Comparison of ENCODE assay signal across 8 mouse cellular contexts in the genomic region with DNA sequence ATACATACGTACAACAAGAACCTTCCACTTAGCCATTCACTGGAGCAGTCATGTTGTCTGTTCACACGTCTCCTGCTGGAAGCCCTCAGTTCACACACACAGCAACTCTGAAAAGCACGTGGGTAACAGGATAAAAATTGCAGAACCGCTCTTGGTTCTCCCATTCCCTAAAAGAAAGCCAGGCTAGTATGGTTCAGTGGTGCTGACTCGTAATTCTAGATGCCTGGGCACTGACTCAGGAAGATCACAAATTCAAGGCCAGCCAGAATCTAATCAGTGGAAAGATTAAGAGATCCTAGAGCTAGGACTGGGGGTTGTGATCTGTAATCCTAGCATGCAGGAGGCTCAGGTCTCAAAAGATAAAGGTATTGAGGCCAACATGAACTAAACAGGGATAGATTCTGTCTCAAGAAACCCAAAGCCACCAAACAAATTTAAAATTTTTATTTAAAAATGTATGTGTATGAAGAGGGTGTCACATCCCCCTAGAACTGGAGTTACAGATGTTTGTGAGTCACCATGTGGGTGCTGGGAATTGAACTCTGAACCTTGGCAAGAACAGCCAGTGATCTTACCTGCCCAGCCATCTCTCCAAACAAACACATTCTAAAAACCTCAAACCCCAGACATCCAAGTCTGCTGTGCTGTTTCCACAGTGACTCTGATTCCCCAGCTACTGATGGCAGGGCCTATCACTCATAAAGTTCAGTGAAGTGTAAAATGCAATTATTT. TPM values are rescaled to one million over a fixed set of nuclear protein-coding genes. Genes with fewer than 3 reads are reported as not detected.
DNase-seq lines count a peak whose midpoint lies in the region; ATAC-seq and TF ChIP-seq lines count a peak whose summit lies in the region.

A gene (minus strand): TSS at position 149 of the 732 bp plus-strand sequence.

- H3K79me2 ChIP-seq in liver, adult 2 months (ENCODE audit: control insufficient read depth, insufficient read depth, low read length) = no peaks in the 10 kb centered on the region

- DNase-seq in liver, adult 2 months (ENCODE audit: extremely low read depth, low read depth, low spot score) = peak; percentile 92
- no peak for DNase-seq in liver
- peak; percentile 63 for DNase-seq in adrenal gland, adult 2 months
- no peak for DNase-seq in gastrocnemius, postnatal 14 days
- no peak for DNase-seq in retina, postnatal 1 day
- no peak for DNase-seq in kidney, adult 9 months

- H3K36me3 ChIP-seq in liver, adult 2 months (ENCODE audit: control insufficient read depth, insufficient read depth, low read length) = no peaks in the 10 kb centered on the region
- no peaks in the 10 kb centered on the region for H3K36me3 ChIP-seq in liver, embryonic 16.5 days (ENCODE audit: control insufficient read depth, insufficient read depth)
- no peaks in the 10 kb centered on the region for H3K36me3 ChIP-seq in forebrain, embryonic 16.5 days (ENCODE audit: control insufficient read depth, insufficient read depth)

- TF ChIP-seq CTCF in liver, adult 2 months (IDR thresholded peaks at IDR 0.05; ENCODE audit: low read depth, low read length) = no peak

- H3K4me3 ChIP-seq in liver, adult 2 months (ENCODE audit: insufficient read depth, low read depth, low read length) = no peak within 1 kb of the TSS
- no peak within 1 kb of the TSS for H3K4me3 ChIP-seq in liver, embryonic 16.5 days (ENCODE audit: low read depth, low read length)
- H3K4me3 ChIP-seq in forebrain, embryonic 16.5 days (replicated peaks; ENCODE audit: low read length) = no peak within 1 kb of the TSS

- H3K9me3 ChIP-seq in liver, embryonic 16.5 days (replicated peaks; ENCODE audit: control insufficient read depth, low read length) = no peaks in the 10 kb centered on the region
- H3K9me3 ChIP-seq in forebrain, embryonic 16.5 days (ENCODE audit: control insufficient read depth, low read length) = no peaks in the 10 kb centered on the region

- H3K27ac ChIP-seq in liver, adult 2 months (replicated peaks; ENCODE audit: insufficient read depth, low read depth, low read length) = peak within 1 kb of the TSS; percentile 87
- no peak within 1 kb of the TSS for H3K27ac ChIP-seq in liver, embryonic 16.5 days (ENCODE audit: low read length)
- H3K27ac ChIP-seq in forebrain, embryonic 16.5 days (ENCODE audit: low read length) = no peak within 1 kb of the TSS

- no peak within 1 kb of the TSS for H3K9ac ChIP-seq in liver, adult 2 months (ENCODE audit: low read depth, low read length)
- H3K9ac ChIP-seq in liver, embryonic 16.5 days (ENCODE audit: low read depth, low read length) = no peak within 1 kb of the TSS
- H3K9ac ChIP-seq in forebrain, embryonic 16.5 days (replicated peaks; ENCODE audit: low read depth, low read length) = no peak within 1 kb of the TSS

- no peak within 1 kb of the TSS for H3K4me2 ChIP-seq in liver, embryonic 16.5 days (ENCODE audit: low read depth, low read length)
- no peak within 1 kb of the TSS for H3K4me2 ChIP-seq in forebrain, embryonic 16.5 days (ENCODE audit: low read length)

- peaks cover 26% of the 10 kb centered on the region for H3K4me1 ChIP-seq in liver, adult 2 months (ENCODE audit: control insufficient read depth, insufficient read depth, low read length)
- H3K4me1 ChIP-seq in liver, embryonic 16.5 days (ENCODE audit: control insufficient read depth, low read depth, low read length) = peaks cover 13% of the 10 kb centered on the region
- H3K4me1 ChIP-seq in forebrain, embryonic 16.5 days (replicated peaks; ENCODE audit: control insufficient read depth, insufficient read depth, low read length) = 0 out of 2 replicates have a peak, but pooled peaks cover 5% of the 10 kb centered on the region

- no peaks in the 10 kb centered on the region; the same call in 1 of the 2 replicates for H3K27me3 ChIP-seq in liver, adult 2 months (ENCODE audit: control insufficient read depth, insufficient read depth, low read length)
- peaks cover 23% of the 10 kb centered on the region for H3K27me3 ChIP-seq in liver, embryonic 16.5 days (ENCODE audit: control insufficient read depth, insufficient read depth, low read depth, low read length)
- H3K27me3 ChIP-seq in forebrain, embryonic 16.5 days (replicated peaks; ENCODE audit: control insufficient read depth, insufficient read depth, low read length) = no peaks in the 10 kb centered on the region; the same call in 1 of the 2 replicates

- no peak for TF ChIP-seq POLR2A in liver, adult 2 months (IDR thresholded peaks at IDR 0.05; ENCODE audit: extremely low read depth, insufficient read depth, low read length)

- no peak for ATAC-seq in liver, embryonic 16.5 days (ENCODE audit: low read depth)
- ATAC-seq in forebrain, embryonic 16.5 days = no peak

- WGBS in liver, adult 2 months = 24% methylated on average over 5 of the region's 5 CpGs
- 38% methylated on average over 5 of the region's 5 CpGs for WGBS in liver, embryonic 16.5 days (ENCODE audit: insufficient replicate concordance)
- 59% methylated on average over 5 of the region's 5 CpGs for WGBS in forebrain, embryonic 16.5 days

- intact Hi-C loops in gastrocnemius, postnatal 14 days (cut with DNase I; ENCODE audit: low total_unique reads) = no loop called here

RNA-seq across cellular contexts. Expression of the gene that starts here (rescaled TPM):
- 220 and 428 TPM in 2 replicates for total RNA-seq in liver, adult 2 months (2014; rRNA removed)
- 287 and 304 TPM in 2 replicates for polyA plus RNA-seq in liver, adult 2 months (2012; rRNA removed)
- 100 to 1,000 TPM; 209 to 314 TPM for total RNA-seq in adrenal gland, adult 2 months (2021)
- polyA plus RNA-seq in adrenal gland, adult 2 months (2012; rRNA removed) = 112 and 140 TPM in 2 replicates
- 10 to 100 TPM; 13.5 to 16.4 TPM for total RNA-seq in gastrocnemius, postnatal 14 days (2021)
- 10.1 and 11.3 TPM in 2 replicates for polyA plus RNA-seq in liver, embryonic 16.5 days (2015; fragmentation: Nextera tagmentation; extraction: Ambion mirVana)
- 5.5 and 6.6 TPM in 2 replicates for polyA plus RNA-seq in forebrain, embryonic 16.5 days (2015; fragmentation: Nextera tagmentation; extraction: Ambion mirVana)

Comparison
In these comparisons a context has a peak if more than half of its experiments do, and no peak if none do; other contexts are left out.
1. RNA of the gene that starts here (total RNA-seq): 209 to 314 TPM in adrenal gland, adult 2 months and 220 to 428 TPM in liver, adult 2 months; 13.5 to 16.4 TPM in gastrocnemius, postnatal 14 days; every median in the first group is over 10 times any median in the second.
2. DNase-seq: peak in liver, adult 2 months (single experiment) and adrenal gland, adult 2 months (single experiment); none in liver (single experiment), gastrocnemius, postnatal 14 days (single experiment), retina, postnatal 1 day (single experiment) and kidney, adult 9 months (single experiment).